Mouse (Mus musculus) kidney, embryonic 15.5 days (tissue): ENCODE data around the gene Chrnb1. TPM values are rescaled to one million over a fixed set of nuclear protein-coding genes. Genes with fewer than 3 reads are reported as not detected.
A peak's percentile ranks its signal among the peaks of the same experiment; 100 is the strongest.

Experiments
- ATAC-seq: fragments of 200-750 bp; cut with Nextera tagmentation; replicated peaks from 2 replicates; pipeline ENCODE4 v1.8.0; 2017; ENCODE audit warnings: moderate TSS enrichment; ENCODE audit not compliant: low FRiP score
- H3K27ac ChIP-seq: fragments of 300-500 bp; sonication (generic); 2 replicates; pipeline ENCODE4 v1.5.1; 2015; ENCODE audit warnings: mild to moderate bottlenecking, inconsistent platforms
- H3K27me3 ChIP-seq: fragments of 300-500 bp; sonication (generic); 2 replicates; pipeline ENCODE4 v1.6.1; 2015; ENCODE audit warnings: inconsistent platforms
- H3K36me3 ChIP-seq: fragments of 300-500 bp; sonication (generic); 2 replicates; pipeline ENCODE4 v1.6.1; 2015; ENCODE audit warnings: inconsistent platforms
- H3K4me1 ChIP-seq: fragments of 300-500 bp; sonication (generic); 2 replicates; pipeline ENCODE4 v1.6.1; 2015; ENCODE audit warnings: inconsistent platforms
- H3K4me2 ChIP-seq: fragments of 300-500 bp; sonication (generic); 2 replicates; pipeline ENCODE4 v1.6.1; 2015; ENCODE audit warnings: moderate library complexity, mild to moderate bottlenecking, inconsistent platforms
- H3K4me3 ChIP-seq: fragments of 300-500 bp; sonication (generic); replicated peaks from 2 replicates; pipeline ENCODE4 v1.5.1; 2015; ENCODE audit warnings: mild to moderate bottlenecking, inconsistent platforms
- H3K9ac ChIP-seq: fragments of 300-500 bp; sonication (generic); 2 replicates; pipeline ENCODE4 v1.6.1; 2015; ENCODE audit warnings: mild to moderate bottlenecking, inconsistent platforms
- H3K9me3 ChIP-seq: fragments of 300-500 bp; sonication (generic); replicated peaks from 2 replicates; pipeline ENCODE4 v1.6.1; 2016; ENCODE audit warnings: inconsistent platforms
- WGBS: fragments of 180-500 bp; shearing (Covaris S2); methylation state at CpG from one replicate; pipeline ENCODE4 v1.1.7; 2015; ENCODE audit warnings: mixed read lengths; 5-methylcytosine and 5-hydroxymethylcytosine counted together
- polyA plus RNA-seq: library from polyadenylated mRNA; unstranded; fragments of >200 nt; fragmentation: Nextera tagmentation; extraction: Ambion mirVana; gene quantifications from 2 replicates; pipeline ENCODE4 v1.2.1, GENCODE M21; 2015

Gene Chrnb1
- polyA plus RNA-seq, 1 experiment from 2014 or later: 12.3 TPM

DNA sequence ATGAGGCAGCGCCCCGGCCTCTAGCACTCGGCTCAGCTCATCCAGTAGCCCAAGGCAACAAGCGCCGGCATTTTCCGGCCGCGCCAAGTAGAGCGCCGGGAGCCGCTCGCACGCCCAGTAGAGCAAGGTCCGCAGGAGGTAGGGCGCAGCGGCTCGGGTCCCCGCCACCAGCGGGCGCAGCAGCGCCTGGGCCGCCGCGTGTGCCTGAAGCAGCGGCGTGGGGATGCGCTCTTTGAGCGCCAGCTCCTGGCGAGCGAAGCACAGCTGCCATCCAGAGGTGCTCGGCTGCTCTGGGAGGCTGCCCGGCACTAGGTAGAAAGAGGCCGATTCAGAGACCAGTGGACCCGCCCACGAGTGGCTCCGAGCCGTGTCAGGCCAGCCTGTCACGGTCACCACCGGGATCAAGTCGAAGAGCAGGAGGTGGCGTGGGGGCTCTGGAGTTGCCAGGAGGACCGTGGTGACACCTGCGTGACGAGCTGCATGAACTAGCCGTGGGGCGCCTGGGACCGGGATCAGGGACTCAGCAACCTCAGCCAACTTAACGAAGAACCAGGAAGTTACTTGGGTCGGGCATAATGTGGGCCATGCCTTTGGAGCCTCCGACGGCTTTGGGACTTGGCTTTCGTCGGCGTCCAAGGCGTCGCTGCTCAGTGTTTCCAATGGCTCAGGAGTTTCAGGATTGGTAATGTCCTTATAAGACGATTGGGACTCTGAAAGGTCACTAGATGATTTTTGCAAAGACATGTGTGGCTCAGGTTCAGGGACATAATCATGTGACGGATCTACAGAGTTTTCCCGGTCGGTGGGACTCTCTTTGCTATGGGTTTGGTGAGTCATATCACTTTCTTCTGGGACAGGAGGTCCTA is 8.3 kb upstream of the Chrnb1 start:
- Histone ChIP-seq H3K9me3 (no peaks in the 10 kb centered on the region), H3K27ac (no peak overlapping the region), H3K9ac (peak overlapping the region; percentile 62), H3K27me3 (peaks cover 47% of the 10 kb centered on the region), H3K36me3 (no peaks in the 10 kb centered on the region), H3K4me3 (peak overlapping the region; percentile 61), H3K4me2 (peak overlapping the region; percentile 93), H3K4me1 (peaks cover 61% of the 10 kb centered on the region)
- ATAC-seq: peak; percentile 52
- WGBS: 1% methylated on average over 60 of the region's 60 CpGs

- 2% methylated on average over 12 of the region's 12 CpGs for WGBS
- Histone ChIP-seq H3K27me3 (peaks cover 48% of the 10 kb centered on the region), H3K36me3 (no peaks in the 10 kb centered on the region), H3K4me3 (peak overlapping the region; percentile 61), H3K4me1 (peaks cover 63% of the 10 kb centered on the region), H3K4me2 (peak overlapping the region; percentile 93), H3K9ac (peak overlapping the region; percentile 62), H3K9me3 (no peaks in the 10 kb centered on the region), H3K27ac (0 out of 2 replicates have a peak overlapping the region, but pooled peaks have one; percentile 4)
- peak; percentile 3; the same call in 1 of the 2 replicates for ATAC-seq
Observed at GRCm38 (mm10) chr11:69803328-69803727, 7.6 kb upstream of the Chrnb1 start.

DNA sequence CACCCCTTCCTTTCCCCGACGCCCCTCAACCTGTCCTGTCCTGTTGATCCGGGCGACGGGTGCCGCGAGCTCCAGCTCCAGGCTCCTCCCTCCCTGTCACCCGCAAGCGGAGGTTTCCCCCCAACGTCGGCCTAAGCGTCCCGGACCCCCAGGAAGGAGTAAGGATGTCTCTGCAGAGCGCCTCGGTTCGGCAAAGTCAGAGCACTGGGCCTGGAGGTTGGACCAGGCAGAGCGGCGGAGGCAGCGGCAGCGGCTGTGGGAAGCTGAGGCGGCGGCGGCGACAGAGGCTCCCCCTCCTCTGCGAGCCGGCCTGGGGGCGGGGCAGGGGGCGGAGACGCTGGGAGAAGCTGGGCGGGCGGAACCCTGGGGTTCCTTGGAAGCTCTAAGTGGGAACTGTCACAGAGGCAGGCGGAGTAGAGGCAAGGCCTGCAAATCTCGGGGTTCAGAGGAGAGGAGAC is 6.9 kb upstream of the Chrnb1 start:
- under 1% methylated on average over 33 of the region's 33 CpGs for WGBS
- Histone ChIP-seq H3K4me3 (peak overlapping the region; percentile 61), H3K27me3 (peaks cover 54% of the 10 kb centered on the region), H3K27ac (0 out of 2 replicates have a peak overlapping the region, but pooled peaks have one; percentile 28), H3K36me3 (no peaks in the 10 kb centered on the region), H3K9ac (peak overlapping the region; percentile 62), H3K9me3 (no peaks in the 10 kb centered on the region), H3K4me2 (peak overlapping the region; percentile 93), H3K4me1 (peaks cover 63% of the 10 kb centered on the region)
- ATAC-seq: 0 out of 2 replicates have a peak, but pooled peaks have one; percentile 5

DNA sequence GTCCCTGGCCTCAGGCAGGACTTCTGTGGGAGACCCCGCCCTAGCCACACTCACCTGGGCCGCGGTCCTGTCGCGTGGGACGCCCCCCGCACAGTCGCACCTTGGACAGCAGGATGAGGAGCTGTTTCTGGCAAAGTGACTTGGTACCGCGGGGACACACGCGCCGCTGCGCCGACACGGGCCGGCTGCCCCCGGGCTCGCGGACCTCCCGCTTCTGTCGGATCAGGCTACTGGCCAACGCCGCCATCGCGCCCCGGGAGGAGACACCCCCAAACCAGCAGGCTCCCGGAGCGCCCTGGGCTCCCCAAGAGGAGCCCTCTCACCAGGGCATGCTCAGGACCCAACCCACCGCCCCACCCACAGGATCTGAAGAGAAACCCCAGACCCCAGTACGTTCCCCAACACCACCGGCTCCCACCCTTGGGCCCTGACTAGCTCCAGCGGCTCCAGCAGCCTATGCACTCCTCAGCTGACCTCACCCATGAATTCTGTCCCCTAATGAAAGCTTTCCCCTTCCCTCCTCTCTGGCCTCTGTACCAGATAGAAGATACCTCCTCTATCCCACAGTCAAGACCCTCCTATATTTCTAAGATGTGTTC is 5.7 kb upstream of the Chrnb1 start, which contains the start of gene Fgf11:
Fgf11 (minus strand) TSS at position 479 of the 599 bp plus-strand sequence.
- no peak for ATAC-seq
- WGBS: under 1% methylated on average over 32 of the region's 33 CpGs
- H3K36me3 ChIP-seq: no peaks in the 10 kb centered on the region
- peaks cover 63% of the 10 kb centered on the region for H3K4me1 ChIP-seq
- peak within 1 kb of the TSS; percentile 93 for H3K4me2 ChIP-seq
- H3K9me3 ChIP-seq: no peaks in the 10 kb centered on the region
- H3K9ac ChIP-seq: peak within 1 kb of the TSS; percentile 62
- H3K27me3 ChIP-seq: peaks cover 62% of the 10 kb centered on the region
- peak within 1 kb of the TSS; percentile 61 for H3K4me3 ChIP-seq
- H3K27ac ChIP-seq: peak within 1 kb of the TSS; percentile 83

DNA sequence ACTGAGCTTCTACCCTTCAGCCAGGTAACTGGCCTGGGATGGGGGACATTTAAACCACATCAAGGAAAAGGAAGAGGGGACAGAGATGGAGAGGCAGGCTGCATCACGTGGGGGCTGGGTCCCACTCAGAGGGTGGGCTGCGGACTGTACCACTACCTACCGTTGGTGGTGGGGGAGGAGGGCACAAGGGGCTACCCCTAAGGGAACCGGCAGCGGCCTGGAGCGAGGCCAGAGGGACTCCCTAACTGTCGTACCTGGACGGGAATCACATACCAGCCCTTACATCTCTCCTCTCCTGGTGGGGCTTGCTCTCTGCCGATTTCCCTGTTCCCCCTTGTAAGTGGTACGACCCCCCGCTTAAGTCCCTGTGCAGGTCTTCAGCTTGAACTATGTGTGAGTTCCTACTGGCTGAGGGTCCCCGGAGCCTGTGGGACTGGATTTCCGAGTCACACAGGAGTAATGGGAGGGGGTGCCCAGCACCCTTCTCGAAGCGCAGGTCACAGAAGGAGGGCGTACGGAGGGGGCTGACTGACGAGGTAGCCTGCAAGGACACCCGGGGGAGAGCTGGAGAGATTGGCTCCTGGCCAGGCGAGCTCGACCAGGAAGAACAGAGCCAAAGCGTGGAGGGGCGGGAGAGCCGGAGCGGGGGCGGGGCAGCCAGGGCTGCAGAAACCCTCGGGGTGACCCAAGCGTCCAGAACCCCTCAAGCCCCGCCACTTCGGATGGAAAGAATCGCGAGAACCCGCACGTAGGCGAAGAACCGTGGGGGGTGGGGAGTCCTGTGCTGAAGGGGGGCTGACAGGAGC is 4.9 kb upstream of the Chrnb1 start:
- peak overlapping the region; percentile 62 for H3K9ac ChIP-seq
- H3K27me3 ChIP-seq: peaks cover 60% of the 10 kb centered on the region
- peak overlapping the region; percentile 93 for H3K4me2 ChIP-seq
- peak overlapping the region; percentile 83 for H3K27ac ChIP-seq
- WGBS: under 1% methylated on average over 36 of the region's 36 CpGs
- peak; percentile 63 for ATAC-seq
- H3K4me3 ChIP-seq: peak overlapping the region; percentile 61
- H3K4me1 ChIP-seq: peaks cover 71% of the 10 kb centered on the region
- no peaks in the 10 kb centered on the region for H3K36me3 ChIP-seq
- H3K9me3 ChIP-seq: no peaks in the 10 kb centered on the region

DNA sequence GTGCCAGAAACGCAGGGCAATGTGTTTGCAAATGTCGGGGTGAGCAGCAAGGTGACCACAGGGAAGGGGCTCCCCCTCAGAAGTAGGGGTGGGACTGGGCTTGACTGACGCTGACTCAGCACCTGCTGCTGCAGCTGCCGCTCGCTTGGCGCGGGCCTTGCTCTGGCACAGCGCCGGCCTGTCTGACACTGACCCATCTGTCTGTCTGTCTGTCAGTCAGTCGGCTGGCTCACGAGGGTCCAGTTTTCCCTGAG is 4.3 kb upstream of the Chrnb1 start:
- Histone ChIP-seq H3K27me3 (peaks cover 55% of the 10 kb centered on the region), H3K27ac (peak overlapping the region; percentile 83), H3K4me2 (peak overlapping the region; percentile 93), H3K9me3 (no peaks in the 10 kb centered on the region), H3K36me3 (no peaks in the 10 kb centered on the region), H3K4me1 (peaks cover 75% of the 10 kb centered on the region), H3K9ac (no peak overlapping the region), H3K4me3 (peak overlapping the region; percentile 61)
- 2% methylated on average over 11 of the region's 11 CpGs for WGBS
- ATAC-seq: 0 out of 2 replicates have a peak, but pooled peaks have one; percentile 8

DNA sequence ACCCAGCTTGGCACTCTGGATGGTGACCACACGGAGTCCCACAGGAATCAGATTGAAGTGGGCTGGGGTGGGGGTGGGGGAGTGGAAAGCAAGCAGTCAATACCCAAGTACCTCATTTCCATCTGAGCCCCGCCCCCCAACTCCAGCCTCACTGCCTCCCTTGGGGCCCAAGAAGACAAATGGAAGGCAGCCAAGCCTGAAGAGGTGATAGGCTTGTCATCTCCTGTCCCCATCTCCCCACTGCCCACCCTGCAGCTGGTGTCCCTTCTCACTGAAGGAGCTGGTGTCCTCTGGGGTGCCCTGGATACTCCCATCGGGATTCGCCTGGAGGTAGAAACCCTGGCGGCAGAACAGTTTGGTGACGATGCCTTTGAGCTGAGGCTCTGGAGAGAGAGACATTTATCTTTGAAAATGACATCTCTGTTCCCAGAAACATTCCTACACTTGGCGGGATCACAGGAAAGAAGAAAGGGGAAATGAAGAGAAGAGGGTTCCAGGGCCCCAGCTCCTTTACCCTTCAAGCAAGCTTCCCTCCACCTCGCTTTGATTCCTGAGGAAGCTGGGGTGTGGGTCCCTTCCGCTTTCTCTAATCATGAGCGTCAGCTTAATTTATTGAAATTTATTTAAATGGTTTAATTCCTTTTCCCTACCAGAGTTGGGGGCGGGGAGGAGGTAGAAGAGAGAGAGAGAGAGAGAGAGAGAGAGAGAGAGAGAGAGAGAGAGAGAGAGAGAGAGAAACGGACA is 3.8 kb upstream of the Chrnb1 start:
- peak overlapping the region; percentile 61 for H3K4me3 ChIP-seq

GRCm38 (mm10) chr11:69797924-69798323 is 2.2 kb upstream of the Chrnb1 start:
- Histone ChIP-seq H3K36me3 (no peaks in the 10 kb centered on the region), H3K9ac (no peak overlapping the region), H3K27me3 (peaks cover 54% of the 10 kb centered on the region), H3K4me1 (peaks cover 57% of the 10 kb centered on the region), H3K4me3 (no peak overlapping the region), H3K27ac (no peak overlapping the region), H3K9me3 (no peaks in the 10 kb centered on the region), H3K4me2 (no peak overlapping the region)
- no peak for ATAC-seq
- 80% methylated on average over 7 of the region's 7 CpGs for WGBS

More for the DNA sequence above, 3.8 kb upstream of the Chrnb1 start:
- Histone ChIP-seq H3K27me3 (peaks cover 50% of the 10 kb centered on the region), H3K27ac (peak overlapping the region; percentile 83; the same call in 1 of the 2 replicates), H3K9ac (no peak overlapping the region), H3K4me2 (peak overlapping the region; percentile 93), H3K36me3 (no peaks in the 10 kb centered on the region), H3K4me1 (peaks cover 73% of the 10 kb centered on the region), H3K9me3 (no peaks in the 10 kb centered on the region)
- WGBS: 19% methylated on average over 12 of the region's 12 CpGs
- no peak for ATAC-seq

DNA sequence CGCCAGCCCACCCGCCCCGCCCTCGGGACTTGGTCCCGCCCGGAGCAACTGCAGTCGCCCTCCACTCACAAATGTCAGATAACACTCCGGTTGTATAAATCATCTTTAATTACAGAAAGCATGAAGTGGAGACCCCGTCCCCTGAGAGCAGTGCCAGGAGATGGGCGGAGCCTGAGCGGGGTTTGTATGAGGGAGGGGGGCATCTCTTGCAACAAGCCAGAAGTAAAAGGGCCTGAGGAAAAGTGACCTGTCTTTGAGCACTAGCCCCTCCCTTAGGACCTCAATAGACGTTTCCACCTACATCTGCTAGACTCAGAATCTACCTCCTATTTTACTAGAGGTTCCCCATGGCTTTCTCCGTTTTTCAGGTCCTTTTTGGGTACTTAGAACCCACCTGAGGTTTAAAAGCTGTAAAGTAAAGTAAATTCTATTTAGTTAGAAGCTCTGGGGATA is 266 bp upstream of the Chrnb1 start:
- no peak for ATAC-seq
- WGBS: 2% methylated on average over 13 of the region's 13 CpGs
- Histone ChIP-seq H3K4me3 (peak overlapping the region; percentile 52), H3K36me3 (no peaks in the 10 kb centered on the region), H3K9me3 (no peaks in the 10 kb centered on the region), H3K4me2 (peak overlapping the region; percentile 96), H3K27ac (peak overlapping the region; percentile 59; the same call in 1 of the 2 replicates), H3K4me1 (peaks cover 37% of the 10 kb centered on the region), H3K27me3 (peaks cover 36% of the 10 kb centered on the region), H3K9ac (peak overlapping the region; percentile 53)

- Histone ChIP-seq H3K36me3 (no peaks in the 10 kb centered on the region), H3K9ac (no peak overlapping the region), H3K9me3 (no peaks in the 10 kb centered on the region), H3K4me3 (no peak overlapping the region), H3K27me3 (peaks cover 36% of the 10 kb centered on the region), H3K4me2 (no peak overlapping the region), H3K4me1 (peaks cover 16% of the 10 kb centered on the region), H3K27ac (no peak overlapping the region)
- no peak for ATAC-seq
- WGBS: 56% methylated on average over 5 of the region's 5 CpGs
Observed at GRCm38 (mm10) chr11:69793429-69793828, 2.3 kb downstream of the Chrnb1 start.

GRCm38 (mm10) chr11:69791420-69791819 is 4.3 kb downstream of the Chrnb1 start:
- Histone ChIP-seq H3K9ac (no peak overlapping the region), H3K36me3 (no peaks in the 10 kb centered on the region), H3K27ac (no peak overlapping the region), H3K4me1 (peaks cover 16% of the 10 kb centered on the region), H3K27me3 (peaks cover 18% of the 10 kb centered on the region), H3K4me3 (no peak overlapping the region), H3K4me2 (no peak overlapping the region), H3K9me3 (no peaks in the 10 kb centered on the region)
- no peak for ATAC-seq
- WGBS: 72% methylated on average over 5 of the region's 5 CpGs
